Mouse (Mus musculus): ENCODE measurements around the gene 5530400C23Rik.
"Not testable (repeated sequence)": the region's sequence is repeated elsewhere in the genome, so short reads cannot be mapped to it uniquely, and the experiment has no call there.

5530400C23Rik gene

DNA sequence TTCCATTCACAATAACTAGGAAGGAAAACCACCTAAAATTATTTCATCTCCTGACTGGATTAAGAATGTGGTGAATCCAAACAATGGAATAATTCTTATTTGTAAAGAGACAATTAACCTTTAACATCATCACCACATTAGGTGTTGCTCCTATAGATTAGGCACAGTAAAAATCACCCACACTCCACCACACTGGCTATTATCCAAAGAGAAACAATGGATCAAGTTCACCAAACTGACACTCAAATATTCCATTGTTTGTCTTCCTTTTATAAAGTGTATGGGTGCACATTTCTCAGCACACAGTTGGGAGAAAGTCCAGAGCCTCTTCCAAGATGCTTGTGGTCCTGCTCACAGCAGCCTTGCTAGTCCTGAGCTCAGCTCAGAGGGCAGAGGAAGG is at the start of gene 5530400C23Rik:
TSS of gene 5530400C23Rik (plus strand) at position 301 of the 400 bp plus-strand sequence.
- not testable (repeated sequence) for DNase-seq (ENCODE audit: extremely low spot score, low read depth, low spot score)

DNA sequence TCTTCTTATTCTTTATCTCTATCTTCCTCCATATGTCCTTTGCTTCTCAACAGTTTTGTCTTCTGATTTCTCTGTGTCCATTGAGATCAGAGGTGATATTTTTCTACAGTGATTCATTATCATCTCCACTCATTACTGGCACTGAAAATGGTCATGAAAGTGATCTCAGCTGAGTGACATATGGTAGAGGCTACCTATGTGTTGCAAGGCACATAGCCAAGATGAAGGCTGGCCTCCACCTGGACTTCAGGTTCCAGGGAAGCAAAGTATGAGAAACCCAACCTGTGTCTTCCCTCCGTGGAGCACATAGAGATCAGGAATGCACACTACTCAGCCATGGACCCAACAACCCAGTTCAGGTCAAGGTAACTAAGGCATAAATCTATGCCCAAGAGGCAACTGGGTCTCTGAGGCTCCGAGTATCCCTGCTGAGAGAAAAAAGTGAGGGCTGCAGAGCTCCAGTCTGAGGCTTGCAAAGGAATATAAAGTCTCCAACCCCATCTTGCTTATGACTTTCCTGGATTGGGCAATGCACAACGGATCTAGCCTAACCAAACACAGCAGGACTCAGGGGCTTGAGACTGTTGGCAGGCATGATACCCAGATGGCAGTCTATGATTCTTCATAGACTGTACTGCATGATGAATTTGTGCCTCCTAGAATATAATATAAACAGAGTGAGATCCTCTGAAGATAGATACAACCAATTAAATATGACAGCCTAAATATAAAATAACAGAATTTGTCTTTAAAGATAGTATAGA is 14.1 kb downstream of the 5530400C23Rik start:
- DNase-seq (ENCODE audit: extremely low spot score, low read depth, low spot score): no peak

DNA sequence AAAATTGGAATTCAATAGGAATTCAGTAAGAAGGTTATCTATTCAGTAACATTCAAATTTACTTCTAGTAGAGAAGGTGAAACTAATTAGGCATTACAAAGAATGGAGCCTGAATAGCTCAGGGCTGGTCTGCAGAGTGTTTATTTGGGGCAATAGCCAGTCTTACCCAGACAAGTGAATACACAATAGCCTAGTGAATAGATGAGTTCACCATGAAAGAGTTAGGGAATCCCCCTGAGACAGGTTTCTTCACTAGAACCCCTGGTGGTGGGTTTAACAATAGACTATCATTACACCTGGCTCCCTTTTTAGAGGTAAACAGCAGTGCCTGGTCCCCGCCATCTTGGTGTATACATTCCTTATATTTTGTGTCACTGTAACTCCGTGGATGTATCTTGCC is 21.9 kb downstream of the 5530400C23Rik start:
- not testable (repeated sequence) for DNase-seq (ENCODE audit: extremely low spot score, low read depth, low spot score)

DNA sequence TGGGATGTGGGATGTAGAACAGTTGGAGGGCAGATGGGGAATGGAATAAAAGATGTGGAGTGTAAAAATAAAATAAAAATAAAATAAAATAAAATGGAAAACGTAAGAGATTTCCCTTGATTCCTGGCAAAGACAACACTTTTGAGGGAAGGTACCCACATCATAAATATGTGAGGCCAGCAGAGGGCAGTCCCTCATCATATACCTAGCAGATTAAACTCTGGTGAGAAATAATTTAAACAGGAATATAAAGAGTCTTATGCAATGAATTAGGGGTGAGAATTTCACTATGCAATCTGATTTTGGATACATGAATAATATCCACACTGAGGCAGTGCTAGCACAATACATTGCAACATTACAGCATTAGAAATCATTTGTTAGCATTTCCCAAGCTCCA is 46.5 kb downstream of the 5530400C23Rik start:
- no peak for DNase-seq (ENCODE audit: extremely low spot score, low read depth, low spot score)

DNA sequence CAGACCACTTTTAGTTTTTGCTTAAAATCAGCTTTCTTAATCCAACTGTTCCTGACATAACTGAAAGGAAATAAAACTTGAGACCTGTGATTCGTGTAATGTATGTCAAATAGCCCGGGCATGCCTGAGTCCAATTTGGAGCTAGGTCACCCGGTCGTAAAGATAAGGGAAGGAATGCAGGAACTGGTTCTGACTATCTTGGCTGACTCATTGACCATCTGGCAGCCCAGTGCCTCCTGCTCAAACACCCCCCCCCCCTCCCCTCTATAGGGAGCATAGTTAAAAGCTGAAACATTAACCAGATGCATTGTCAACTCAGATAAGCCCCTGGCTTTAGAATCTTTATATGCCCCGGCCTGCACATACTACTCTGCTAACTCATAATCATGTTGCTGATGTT is 49.7 kb downstream of the 5530400C23Rik start:
- DNase-seq (ENCODE audit: extremely low spot score, low read depth, low spot score): not testable (repeated sequence)
